Mouse (Mus musculus) liver, postnatal 0 days (tissue): ENCODE data around the gene Col8a2. TPM values are rescaled to one million over a fixed set of nuclear protein-coding genes. Genes with fewer than 3 reads are reported as not detected.

Experiments
- ATAC-seq: fragments of 200-750 bp; cut with Nextera tagmentation; 2 replicates; pipeline ENCODE4 v1.8.0; 2017; ENCODE audit warnings: mild to moderate bottlenecking, moderate library complexity
- DNase-seq: peaks from one replicate; pipeline ENCODE4 v3.0.0-alpha.2; 2016
- H3K27ac ChIP-seq: fragments of 300-500 bp; sonication (generic); 2 replicates; pipeline ENCODE4 v1.5.1; 2014; ENCODE audit warnings: antibody characterized with exemption, moderate library complexity, mild to moderate bottlenecking, low read depth
- H3K27me3 ChIP-seq: fragments of 300-500 bp; sonication (generic); 2 replicates; pipeline ENCODE4 v1.6.1; 2014; ENCODE audit warnings: low read length, control low read depth, mixed read lengths; ENCODE audit not compliant: insufficient read depth
- H3K36me3 ChIP-seq: fragments of 300-500 bp; sonication (generic); replicated peaks from 2 replicates; pipeline ENCODE4 v1.6.1; 2014; ENCODE audit warnings: mild to moderate bottlenecking, control low read depth, low read length, moderate library complexity, mixed read lengths; ENCODE audit not compliant: insufficient read depth
- H3K4me1 ChIP-seq: fragments of 300-500 bp; sonication (generic); 2 replicates; pipeline ENCODE4 v1.6.1; 2014; ENCODE audit warnings: antibody characterized with exemption, mild to moderate bottlenecking, control low read depth; ENCODE audit not compliant: insufficient read depth
- H3K4me2 ChIP-seq: fragments of 300-500 bp; sonication (generic); 2 replicates; pipeline ENCODE4 v1.6.1; 2014; ENCODE audit warnings: low read depth, mild to moderate bottlenecking, low read length, moderate library complexity, mixed read lengths
- H3K4me3 ChIP-seq: fragments of 300-500 bp; sonication (generic); 2 replicates; pipeline ENCODE4 v1.5.1; 2014; ENCODE audit warnings: low read depth, low read length
- H3K9ac ChIP-seq: fragments of 300-500 bp; sonication (generic); replicated peaks from 2 replicates; pipeline ENCODE4 v1.6.1; 2014; ENCODE audit warnings: mild to moderate bottlenecking, moderate library complexity
- H3K9me3 ChIP-seq: fragments of 300-500 bp; sonication (generic); 2 replicates; pipeline ENCODE4 v1.6.1; 2016; ENCODE audit warnings: mild to moderate bottlenecking, control low read depth, low read length, mixed read lengths
- CTCF ChIP-seq: sonication (generic); IDR thresholded peaks from 2 replicates; pipeline ENCODE4 v1.5.1; 2016; ENCODE audit warnings: antibody characterized with exemption, low read depth
- EP300 ChIP-seq: IDR thresholded peaks from 2 replicates; pipeline ENCODE4 v1.6.1; 2016; ENCODE audit warnings: antibody characterized with exemption, low read depth, mild to moderate bottlenecking
- WGBS: fragments of 180-500 bp; shearing (Covaris S2); extraction: QIAGEN DNeasy Blood & Tissue Kit; methylation state at CpG from one replicate; pipeline ENCODE4 v1.1.7; 2014; ENCODE audit not compliant: insufficient replicate concordance; 5-methylcytosine and 5-hydroxymethylcytosine counted together
- polyA plus RNA-seq: library from polyadenylated mRNA; unstranded; fragments of >200 nt; fragmentation: Nextera tagmentation; extraction: Ambion mirVana; gene quantifications from 2 replicates; pipeline ENCODE4 v1.2.1, GENCODE M21; 2015

Col8a2 gene
- polyA plus RNA-seq, 1 experiment from 2014 or later, result 0.25 TPM

DNA sequence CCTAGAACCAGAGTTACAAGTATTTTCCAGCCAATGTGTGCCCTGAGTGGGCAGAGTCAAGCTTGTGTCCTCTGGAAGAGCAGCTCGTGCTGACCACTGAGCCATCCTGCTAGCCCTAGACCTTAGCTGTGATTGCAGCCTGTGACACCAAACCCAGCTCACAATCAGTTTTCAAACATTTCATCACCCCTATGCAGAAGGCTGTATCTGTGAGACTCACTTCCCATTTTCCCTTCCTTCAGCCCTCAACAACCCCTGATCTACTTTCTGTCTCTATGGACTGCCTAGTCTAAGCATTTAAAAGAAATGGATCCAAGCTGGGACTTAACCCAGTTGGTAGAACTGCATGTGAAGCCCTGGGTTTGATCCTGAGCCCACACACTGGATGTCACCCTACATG is 18.8 kb downstream of the Col8a2 start:
- H3K9me3 ChIP-seq, result peaks cover 5% of the 10 kb centered on the region; the same call in 1 of the 2 replicates
- no peak overlapping the region for H3K27ac ChIP-seq
- H3K27me3 ChIP-seq, result peaks cover 29% of the 10 kb centered on the region
- DNase-seq, result no peak
- 68% methylated on average over 1 of the region's 1 CpGs for WGBS
- TF ChIP-seq EP300, result no peak
- TF ChIP-seq CTCF, result no peak
- no peak overlapping the region for H3K4me3 ChIP-seq
- H3K4me1 ChIP-seq, result peaks cover 12% of the 10 kb centered on the region
- H3K9ac ChIP-seq, result no peak overlapping the region
- no peak for ATAC-seq
- H3K36me3 ChIP-seq, result no peaks in the 10 kb centered on the region
- no peak overlapping the region for H3K4me2 ChIP-seq

DNA sequence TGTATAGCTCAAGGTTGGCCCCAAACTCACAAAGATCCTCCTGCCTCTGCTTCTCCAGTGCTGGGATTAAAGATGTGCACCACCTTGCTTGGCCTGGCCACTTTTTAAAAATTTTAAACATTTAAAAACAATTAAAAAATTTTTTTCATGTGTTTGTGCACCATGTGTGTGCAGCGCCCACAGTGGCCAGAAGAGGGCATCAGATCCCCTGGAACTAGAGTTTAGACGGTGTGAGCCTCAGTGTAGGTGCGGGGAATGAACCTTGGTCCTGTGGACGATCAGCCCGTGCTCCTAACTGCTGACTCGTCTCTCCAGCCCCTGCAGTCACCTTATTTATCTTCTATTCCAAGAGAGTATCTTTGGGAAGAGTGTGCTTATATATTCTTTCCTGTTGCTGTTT is 19.5 kb downstream of the Col8a2 start:
- H3K27ac ChIP-seq, result no peak overlapping the region
- no peak overlapping the region for H3K4me2 ChIP-seq
- H3K9me3 ChIP-seq, result peaks cover 5% of the 10 kb centered on the region; the same call in 1 of the 2 replicates
- H3K27me3 ChIP-seq, result peaks cover 23% of the 10 kb centered on the region
- H3K36me3 ChIP-seq, result no peaks in the 10 kb centered on the region
- 83% methylated on average over 6 of the region's 6 CpGs for WGBS
- DNase-seq (no peak), ATAC-seq (no peak)
- H3K4me1 ChIP-seq, result peaks cover 10% of the 10 kb centered on the region
- TF ChIP-seq CTCF (peak; percentile 29; the same call in 1 of the 2 replicates), EP300 (no peak)
- H3K4me3 ChIP-seq, result no peak overlapping the region
- H3K9ac ChIP-seq, result no peak overlapping the region

DNA sequence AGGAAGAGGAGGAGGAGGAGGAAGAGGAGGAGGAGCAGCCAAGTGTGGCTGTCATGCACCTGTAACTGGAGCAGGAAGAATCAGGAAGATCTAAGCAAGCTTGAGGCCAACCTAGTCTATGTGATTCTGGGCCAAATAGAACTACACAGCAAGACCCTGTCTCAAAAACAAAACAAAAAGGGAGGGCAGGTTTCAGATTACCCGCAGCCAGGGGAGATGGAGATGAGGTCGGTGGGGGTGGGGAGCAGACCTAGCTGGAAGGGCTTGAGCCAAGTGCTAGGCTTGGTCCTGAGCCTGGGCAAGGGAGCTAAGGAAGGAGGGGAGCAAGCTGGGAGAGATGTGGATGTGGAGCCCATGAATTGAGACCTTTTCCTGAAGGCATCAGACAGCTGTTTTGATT is 20.2 kb downstream of the Col8a2 start:
- WGBS, result 16% methylated on average over 2 of the region's 2 CpGs
- DNase-seq (no peak), ATAC-seq (no peak)
- H3K36me3 ChIP-seq, result no peaks in the 10 kb centered on the region
- no peak overlapping the region for H3K27ac ChIP-seq
- H3K9me3 ChIP-seq, result peaks cover 5% of the 10 kb centered on the region; the same call in 1 of the 2 replicates
- no peak overlapping the region for H3K4me2 ChIP-seq
- H3K4me3 ChIP-seq, result no peak overlapping the region
- H3K27me3 ChIP-seq, result peaks cover 15% of the 10 kb centered on the region
- TF ChIP-seq EP300, result no peak
- TF ChIP-seq CTCF, result no peak
- H3K4me1 ChIP-seq, result peaks cover 4% of the 10 kb centered on the region
- no peak overlapping the region for H3K9ac ChIP-seq

DNA sequence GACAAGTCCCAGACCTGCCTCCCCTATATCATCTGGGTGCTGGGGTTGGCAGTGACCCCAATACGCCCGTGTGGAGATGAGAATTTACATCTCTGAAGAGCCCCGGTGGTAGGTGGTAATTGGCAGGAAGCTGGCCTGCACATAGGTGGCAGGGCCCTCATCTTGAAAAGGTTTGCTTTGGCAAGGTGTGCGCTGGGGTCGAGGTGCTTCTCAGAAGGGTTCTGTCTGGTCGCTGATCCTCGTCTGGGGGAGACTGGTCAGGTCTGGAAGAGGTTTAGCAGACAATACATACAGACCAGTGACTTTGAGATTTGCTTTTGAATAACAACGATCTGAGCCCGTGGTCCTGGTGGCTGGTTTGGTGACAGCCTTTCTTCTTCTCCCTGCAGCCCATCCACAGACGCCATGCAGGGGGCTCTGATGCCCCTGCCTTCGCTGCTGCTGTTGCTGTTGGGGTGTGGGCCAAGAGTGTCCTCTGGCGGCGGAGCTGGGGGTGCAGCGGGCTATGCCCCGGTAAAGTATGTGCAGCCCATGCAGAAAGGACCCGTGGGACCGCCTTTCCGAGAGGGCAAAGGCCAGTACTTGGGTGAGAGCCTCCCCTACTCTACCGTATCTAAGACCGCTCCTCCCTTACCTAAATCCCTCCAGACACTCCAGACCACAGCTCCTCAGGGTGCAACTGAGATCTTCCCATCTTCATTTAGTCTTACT is 22.8 kb downstream of the Col8a2 start:
- 16% methylated on average over 20 of the region's 20 CpGs for WGBS
- Histone ChIP-seq H3K4me1 (peaks cover 4% of the 10 kb centered on the region), H3K9ac (no peak overlapping the region), H3K36me3 (no peaks in the 10 kb centered on the region), H3K4me3 (no peak overlapping the region), H3K9me3 (peaks cover 5% of the 10 kb centered on the region; the same call in 1 of the 2 replicates), H3K4me2 (no peak overlapping the region), H3K27ac (no peak overlapping the region), H3K27me3 (no peaks in the 10 kb centered on the region)
- TF ChIP-seq CTCF, result peak; percentile 38
- TF ChIP-seq EP300, result no peak
- ATAC-seq (peak; percentile 41; the same call in 1 of the 2 replicates), DNase-seq (no peak)

DNA sequence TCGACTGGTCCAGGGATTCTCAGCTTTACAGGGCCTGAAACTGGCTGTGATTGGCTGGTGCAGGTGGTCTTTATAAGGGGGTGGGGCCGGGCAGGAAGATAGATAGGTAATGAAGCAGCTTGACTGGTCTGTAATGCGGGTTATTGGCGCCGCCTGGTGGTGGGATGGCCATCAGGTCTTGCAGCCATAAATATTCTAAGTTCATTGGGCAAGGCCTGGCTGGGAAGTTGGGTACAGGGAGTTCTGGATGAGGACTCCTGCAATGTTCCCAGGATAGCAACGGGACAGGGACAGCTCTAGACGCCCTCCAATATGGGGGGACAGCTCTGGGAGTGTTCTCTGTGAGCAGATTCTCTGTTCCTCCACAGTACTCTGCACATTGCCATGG is 23.3 kb downstream of the Col8a2 start:
- Histone ChIP-seq H3K4me3 (no peak overlapping the region), H3K4me1 (peaks cover 4% of the 10 kb centered on the region), H3K4me2 (no peak overlapping the region), H3K9me3 (peaks cover 5% of the 10 kb centered on the region; the same call in 1 of the 2 replicates), H3K27ac (no peak overlapping the region), H3K9ac (no peak overlapping the region), H3K36me3 (no peaks in the 10 kb centered on the region), H3K27me3 (no peaks in the 10 kb centered on the region)
- under 1% methylated on average over 7 of the region's 7 CpGs for WGBS
- DNase-seq (peak; percentile 89), ATAC-seq (peak; percentile 71)
- TF ChIP-seq EP300 (no peak), CTCF (peak; percentile 89)

DNA sequence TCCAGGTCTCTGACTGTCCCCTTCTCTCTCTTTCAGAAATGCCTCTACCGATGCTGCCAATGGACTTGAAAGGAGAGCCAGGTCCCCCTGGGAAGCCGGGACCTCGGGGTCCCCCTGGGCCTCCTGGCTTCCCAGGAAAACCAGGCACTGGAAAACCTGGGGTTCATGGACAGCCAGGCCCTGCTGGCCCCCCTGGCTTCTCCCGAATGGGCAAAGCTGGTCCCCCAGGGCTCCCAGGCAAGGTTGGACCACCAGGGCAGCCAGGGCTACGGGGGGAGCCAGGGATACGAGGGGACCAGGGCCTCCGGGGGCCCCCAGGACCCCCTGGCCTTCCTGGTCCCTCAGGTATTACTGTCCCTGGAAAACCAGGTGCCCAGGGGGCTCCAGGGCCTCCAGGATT is 23.8 kb downstream of the Col8a2 start:
- Histone ChIP-seq H3K27ac (no peak overlapping the region), H3K4me2 (no peak overlapping the region), H3K4me3 (no peak overlapping the region), H3K4me1 (peaks cover 4% of the 10 kb centered on the region), H3K27me3 (no peaks in the 10 kb centered on the region), H3K9ac (no peak overlapping the region), H3K36me3 (no peaks in the 10 kb centered on the region), H3K9me3 (peaks cover 5% of the 10 kb centered on the region; the same call in 1 of the 2 replicates)
- ATAC-seq (no peak), DNase-seq (no peak)
- TF ChIP-seq CTCF (no peak), EP300 (no peak)
- 84% methylated on average over 7 of the region's 7 CpGs for WGBS
